Mouse (Mus musculus) monocyte, adult 5-6 weeks (primary cell): ENCODE results near the gene Gm10053. TPM values are rescaled to one million over a fixed set of nuclear protein-coding genes. Genes with fewer than 3 reads are reported as not detected.

Experiments
- ATAC-seq: fragments of 153-309, 156-312 bp; replicated peaks from 2 replicates; pipeline ENCODE4 v1.8.0; 2017; ENCODE audit warnings: mild to moderate bottlenecking; ENCODE audit not compliant: low TSS enrichment, insufficient number of reproducible peaks, severe bottlenecking, poor library complexity, low FRiP score
- total RNA-seq: library from RNA; stranded (forward); fragments of 200-1000, 200-491, 200-594 nt; gene quantifications from 3 replicates; pipeline ENCODE4 v1.2.3, GENCODE M21; 2017

Gm10053 gene
- 11.0 to 57.2 TPM (median 41.0 TPM) in 3 replicates for total RNA-seq

DNA sequence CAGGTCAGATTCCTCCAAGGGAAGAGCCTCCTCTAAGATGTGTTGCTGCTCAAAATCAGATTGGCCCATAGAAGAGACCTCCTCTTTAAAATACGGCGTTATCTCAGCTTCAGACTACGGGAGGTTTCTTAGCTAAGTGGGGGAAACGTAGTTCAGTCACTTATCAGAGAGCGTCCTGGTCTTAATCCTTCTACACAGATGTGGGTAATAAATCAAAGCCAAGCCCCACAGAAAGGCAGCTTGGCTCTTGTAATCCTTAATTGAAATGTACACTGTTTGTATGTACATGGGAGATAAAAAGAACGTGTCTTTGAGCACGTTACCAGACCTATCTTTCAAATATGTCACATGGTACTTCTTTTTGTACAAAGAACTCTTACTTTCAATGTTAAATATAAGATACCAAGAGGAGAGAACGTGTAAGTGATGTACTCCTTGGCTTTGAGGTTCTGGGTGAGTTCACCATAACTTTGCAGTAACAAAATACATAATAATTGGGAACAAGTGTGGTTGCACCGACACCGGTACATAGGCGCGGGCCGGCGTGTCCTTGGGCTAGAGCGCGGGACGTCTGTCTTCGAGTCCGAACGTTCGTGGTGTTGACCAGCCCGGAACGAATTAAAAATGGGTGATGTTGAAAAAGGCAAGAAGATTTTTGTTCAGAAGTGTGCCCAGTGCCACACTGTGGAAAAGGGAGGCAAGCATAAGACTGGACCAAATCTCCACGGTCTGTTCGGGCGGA is at the start of gene Gm10053:
Gene Gm10053 (plus strand): TSS at position 558 of the 742 bp plus-strand sequence.
- ATAC-seq, result 0 out of 2 replicates have a peak, but pooled peaks have one; percentile 73

DNA sequence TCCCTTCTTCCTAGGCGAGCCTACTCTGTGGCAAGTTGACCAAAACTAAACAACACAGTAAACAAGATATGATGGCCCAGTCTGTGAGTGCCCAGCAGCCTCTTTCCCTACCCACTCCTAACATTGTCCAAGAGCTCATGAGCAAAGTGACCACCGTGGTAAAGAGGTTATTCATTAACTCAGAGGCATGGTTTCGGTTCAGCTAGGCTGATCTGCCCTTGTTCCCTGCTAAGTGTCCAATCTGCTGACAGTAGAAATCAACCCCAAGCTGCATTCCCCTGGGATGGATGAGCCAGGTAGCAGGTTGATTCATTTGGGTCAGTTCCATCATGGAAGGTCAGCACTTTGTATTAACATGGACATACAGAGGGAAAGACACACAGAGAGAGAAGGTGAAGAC is 33.4 kb upstream of the Gm10053 start:
- ATAC-seq, result no peak

DNA sequence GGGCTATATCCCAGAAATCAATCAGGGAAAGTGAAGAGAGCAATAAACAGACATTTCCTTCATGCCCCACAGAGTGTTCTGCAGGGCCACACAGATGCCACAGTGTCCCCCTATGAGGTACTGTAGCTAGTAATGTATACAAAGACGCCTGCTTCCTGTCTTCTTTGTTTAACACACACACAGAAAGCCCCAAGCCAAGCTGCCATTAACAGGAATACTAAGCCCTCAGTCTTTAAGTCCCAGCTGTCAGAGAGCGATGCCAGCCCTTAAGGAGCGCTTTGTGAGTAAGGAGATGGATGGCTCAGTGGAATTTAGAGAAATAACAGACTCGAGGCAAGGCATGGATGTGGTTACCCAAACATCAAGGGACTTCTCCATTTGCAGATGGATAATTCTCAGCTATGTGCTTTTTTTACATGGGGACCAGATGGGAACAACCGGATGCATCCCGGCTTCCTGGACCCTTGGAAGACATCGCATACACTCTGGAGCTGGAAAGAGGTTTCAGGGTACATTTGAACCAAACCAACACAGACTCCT is 30.4 kb upstream of the Gm10053 start:
- ATAC-seq, result no peak

DNA sequence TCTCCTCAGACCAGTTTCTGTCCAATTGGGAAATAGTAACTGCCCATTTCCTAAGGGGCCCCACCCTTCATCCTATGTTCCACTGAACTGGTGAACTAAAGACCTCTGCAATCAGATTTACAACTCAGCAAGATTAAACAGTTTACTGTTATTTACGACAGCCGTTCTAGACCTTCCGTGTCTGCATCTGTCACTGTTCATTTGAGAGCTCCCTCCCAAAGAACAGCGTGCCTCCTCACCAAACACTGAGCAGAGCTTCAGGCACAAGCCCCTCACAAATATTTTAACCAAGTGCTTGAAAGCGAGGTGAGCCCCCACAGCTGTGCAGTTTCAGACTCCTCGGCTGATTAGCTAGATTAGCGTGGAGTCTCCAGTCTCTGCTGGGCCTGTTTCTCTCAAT is 27.1 kb upstream of the Gm10053 start:
- ATAC-seq, result no peak

DNA sequence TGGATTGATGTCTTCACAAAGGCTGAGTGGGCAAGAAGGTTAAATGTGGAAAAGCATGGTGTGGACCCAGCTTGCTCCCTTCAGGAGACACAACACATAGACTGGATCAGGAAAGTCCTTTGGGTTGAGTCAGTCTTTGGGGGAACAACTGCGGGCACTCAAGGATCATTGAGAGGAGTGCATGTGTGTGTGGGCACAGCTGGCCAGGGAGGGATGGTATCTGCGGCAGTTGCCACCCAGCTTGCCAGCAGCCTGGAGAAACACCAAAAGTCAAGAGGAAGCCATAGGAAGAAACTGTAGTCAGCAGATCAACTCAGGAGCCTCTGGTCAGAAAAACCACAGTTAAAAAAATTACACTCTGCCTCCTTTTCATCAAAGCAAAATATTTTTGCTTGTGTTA is 26.6 kb upstream of the Gm10053 start:
- ATAC-seq, result no peak

DNA sequence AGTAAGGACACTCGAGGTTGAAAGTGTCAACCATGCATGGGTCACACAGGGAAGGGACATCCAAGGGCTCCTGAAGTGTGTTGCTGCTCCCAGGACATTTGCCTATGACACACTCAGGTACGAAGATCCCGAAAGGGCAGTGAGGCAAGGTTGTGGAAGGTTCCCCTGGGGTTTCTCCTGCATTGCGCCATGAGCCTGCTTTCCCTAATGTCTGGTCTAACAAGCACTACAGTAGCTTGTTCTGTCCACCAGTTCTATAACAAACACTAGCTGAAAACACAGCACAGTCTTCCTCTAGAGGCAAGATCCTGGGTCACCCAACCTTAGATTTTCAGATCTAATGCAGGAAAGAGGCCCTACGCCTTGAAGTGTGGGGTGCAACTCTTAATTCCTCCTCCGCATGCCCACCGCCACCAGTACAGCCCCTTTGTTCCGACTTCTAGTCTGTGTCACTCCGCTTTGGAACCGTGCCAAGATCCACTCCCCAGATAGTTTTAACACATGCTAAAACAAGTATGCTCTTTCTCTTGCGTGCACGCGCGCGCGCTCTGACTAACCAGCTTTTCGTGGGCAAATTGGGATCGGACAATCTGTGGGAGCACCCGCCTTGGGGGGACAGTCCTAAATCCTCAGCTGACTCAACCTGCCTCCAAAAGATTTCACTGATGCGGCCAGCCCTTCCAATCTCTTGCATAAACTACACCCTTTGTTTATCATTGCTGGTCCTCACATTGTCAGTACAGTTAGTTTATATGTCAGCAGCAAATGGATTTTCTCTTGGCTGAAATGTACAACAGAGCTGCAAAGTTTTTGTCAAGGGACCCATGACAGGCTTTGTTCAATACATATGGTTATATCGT is 23.8 kb upstream of the Gm10053 start:
- no peak for ATAC-seq

DNA sequence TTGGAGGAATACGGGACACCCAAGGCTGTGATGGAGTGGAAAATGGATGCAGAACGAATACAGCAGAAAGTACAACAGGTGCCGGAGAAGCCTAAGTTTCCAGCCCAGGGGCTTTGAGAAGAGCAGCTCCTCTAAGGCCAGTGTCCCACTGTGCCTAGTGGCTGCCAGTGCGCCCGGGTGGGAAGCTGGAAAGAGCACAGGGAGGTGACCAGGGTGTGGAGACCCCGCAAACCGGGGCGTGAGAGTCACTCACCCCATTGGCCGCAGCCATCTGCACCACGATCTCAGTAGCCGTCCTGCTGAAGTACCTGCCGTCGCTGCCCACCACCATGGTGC is 14.2 kb upstream of the Gm10053 start:
- no peak for ATAC-seq

DNA sequence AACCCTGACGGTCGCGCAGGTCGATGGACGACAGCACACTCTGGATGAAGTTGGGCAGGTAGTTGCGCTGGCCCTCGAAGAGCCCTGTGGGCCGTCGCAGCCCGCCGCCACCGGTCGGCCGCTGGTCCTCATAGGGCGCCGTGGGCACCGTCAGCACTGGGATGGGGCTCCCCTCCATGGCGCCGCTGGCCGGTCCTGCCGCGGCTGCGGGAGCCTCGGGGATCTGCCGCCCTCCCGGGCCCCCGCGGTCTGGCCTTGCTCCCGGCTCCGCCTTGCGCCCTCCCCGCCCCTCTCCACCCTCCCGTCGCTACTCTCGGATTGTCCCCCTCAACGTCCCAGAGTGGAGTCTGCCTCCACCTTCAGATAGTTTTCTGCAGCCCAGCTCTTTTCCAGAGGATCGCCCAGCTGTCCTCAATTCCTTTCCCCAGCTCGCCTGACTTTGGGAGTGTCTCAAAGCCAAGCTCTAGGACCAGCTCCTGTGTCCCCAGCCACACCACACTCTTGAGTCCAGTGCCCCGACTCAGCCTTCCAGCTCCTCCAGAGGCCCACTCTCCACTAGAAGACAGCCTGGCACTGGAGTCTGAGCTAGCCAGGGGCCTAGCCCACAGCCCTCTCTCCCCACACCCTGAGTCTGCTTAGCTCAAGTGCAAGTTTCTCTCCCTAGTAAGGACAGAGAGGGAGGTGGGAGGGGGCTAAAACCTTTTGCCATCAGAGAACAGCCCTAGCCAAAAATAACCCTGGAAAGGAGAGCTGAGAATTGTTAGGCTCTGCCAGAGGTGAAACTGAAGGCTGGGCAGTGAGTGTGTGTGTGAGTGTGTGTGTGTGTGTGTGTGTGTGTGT is 13.7 kb upstream of the Gm10053 start, which contains the start of gene Pgm5:
Gene Pgm5 (minus strand): TSS at position 244 of the 840 bp plus-strand sequence.
- no peak for ATAC-seq

DNA sequence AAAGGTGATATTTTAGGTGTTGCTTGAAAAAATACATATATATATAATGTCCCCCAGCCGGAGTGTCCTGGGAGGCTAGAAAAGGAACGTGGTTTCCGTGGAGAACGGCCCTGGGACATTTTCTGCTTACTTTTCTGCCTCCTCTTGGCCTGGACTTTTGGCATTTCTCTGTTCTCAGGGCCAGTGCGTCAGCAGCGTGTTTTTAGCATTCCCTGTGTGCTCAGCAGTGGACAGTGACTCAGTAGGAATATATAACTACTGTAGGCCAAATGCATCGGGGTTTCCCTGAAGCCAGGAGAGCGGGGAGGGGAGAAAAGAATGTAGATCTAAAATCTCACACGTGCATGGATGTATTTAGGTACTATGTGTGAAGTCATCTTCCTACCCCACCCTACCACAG is 10.1 kb upstream of the Gm10053 start:
- ATAC-seq, result no peak

DNA sequence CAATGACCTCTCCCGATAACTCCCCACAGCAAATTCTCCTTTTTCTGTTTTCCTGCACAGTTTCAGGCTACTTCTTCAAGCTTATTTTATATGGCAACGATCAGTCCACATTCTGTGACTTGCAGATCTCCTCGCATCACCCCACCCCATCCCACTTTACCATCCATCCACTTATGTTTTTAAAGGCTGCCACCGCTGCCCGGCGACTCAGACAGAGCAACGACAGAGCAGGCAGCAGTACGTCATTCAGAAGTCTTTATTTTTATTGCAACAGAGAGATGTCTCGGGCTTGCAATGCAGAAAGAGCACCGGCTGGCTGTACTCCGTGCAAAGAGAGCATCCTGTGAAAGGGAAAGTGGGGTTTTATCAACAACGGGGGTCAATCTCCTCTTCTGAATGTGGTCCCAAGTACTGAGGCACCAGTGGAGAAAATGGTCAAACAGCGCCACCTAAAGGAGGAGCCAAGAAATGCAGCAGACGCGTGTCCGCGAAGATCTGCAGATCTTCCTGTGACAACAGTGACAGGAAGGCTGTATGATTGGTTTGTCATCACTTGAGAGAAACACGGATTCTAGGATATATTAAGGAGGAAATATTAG is 4.3 kb upstream of the Gm10053 start:
- ATAC-seq, result no peak

DNA sequence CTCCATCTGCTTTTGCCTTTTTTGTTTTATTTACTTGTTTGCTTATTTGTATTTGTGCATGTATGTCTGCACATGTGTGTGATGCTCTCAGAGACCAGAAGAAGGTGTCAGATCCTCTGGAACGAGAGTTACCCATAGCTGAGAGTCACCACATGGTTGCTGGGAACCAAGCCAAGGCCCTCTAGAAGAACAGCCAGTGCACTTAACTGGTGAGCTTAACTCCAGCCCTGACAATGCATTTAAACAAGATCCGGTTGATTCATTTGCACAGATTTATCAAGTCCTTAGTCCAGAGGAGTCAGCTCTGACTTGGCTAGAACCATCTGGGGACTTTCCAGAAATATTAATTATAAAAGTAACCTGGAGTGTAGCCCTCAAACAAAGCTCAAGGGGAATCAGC is 1.6 kb upstream of the Gm10053 start:
- ATAC-seq, result no peak

DNA sequence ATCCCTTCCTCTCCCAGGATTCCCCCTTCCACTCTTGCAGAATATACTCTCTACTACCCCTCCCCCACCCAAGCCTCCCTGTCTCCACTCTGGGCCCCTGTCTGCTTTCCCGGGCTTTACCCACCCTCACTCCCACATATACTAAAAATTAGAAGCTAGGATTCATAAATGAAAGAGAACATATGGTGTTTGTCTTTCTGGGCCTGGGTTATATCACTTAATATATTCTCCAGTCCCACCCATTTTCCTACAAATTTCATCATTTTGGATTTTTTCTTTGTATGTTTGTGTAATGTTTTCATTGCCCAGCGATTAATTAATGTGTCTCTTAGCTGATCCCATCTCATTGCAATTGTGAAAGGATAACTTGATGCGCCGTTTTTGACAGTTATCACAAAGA is 5.8 kb downstream of the Gm10053 start:
- ATAC-seq, result no peak

DNA sequence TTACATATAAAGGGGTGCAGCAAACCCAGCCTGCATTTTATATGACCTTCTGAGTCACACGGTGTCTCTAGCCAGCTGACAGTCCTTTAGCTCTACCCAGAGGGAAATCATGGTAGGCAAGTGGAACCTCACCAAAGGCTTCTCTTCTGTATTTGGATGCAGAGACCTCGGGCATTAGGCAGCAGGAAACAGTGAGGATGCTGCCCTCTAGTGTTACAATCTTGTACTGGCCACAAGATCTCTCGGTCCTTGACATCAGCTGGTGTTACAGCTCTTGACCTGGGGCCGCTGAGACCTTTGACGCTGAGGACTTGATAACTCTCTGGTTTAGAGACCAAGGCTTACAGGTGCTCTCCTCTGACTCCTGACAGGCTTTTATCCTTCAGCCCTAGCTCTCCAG is 10.0 kb downstream of the Gm10053 start:
- peak; percentile 76 for ATAC-seq

DNA sequence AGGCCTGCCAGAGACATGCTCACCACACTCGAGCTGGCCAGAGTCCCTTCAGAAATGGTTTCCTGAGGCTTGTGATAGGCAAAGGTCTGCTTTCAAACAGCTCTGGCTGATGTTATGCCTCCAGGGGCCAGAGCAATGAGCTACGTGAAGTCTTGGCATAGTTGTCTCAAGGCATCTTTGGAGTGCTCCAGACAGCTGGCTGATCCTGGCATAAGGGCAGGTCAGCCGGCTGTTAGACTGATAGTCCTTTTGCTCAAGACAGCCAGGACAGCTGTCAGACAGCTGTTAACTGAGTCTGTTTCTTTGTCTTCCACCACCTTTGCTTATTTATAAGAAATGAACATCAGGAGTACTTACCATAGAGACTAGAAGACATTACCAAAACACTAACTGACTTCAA is 11.4 kb downstream of the Gm10053 start:
- ATAC-seq, result no peak

DNA sequence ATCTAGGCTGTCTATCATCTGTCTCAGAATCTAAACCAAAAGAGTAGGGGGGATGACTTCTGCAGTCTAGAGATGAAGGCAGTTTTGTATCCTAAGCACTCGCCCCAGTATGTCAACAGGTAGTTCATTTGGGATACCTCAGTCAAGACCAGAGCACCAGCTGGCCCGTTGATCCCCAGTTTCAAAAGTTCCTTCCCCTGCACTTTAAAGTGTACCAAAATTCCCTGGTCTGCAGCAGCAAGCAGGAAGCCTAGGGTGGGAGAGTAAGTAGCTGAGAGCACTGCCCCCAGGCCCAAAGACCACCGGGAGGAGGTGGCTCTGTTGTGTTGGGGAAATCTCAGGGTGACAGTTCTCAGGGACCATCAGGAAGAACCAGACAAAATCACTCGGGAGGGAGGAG is 21.1 kb downstream of the Gm10053 start:
- ATAC-seq, result no peak

DNA sequence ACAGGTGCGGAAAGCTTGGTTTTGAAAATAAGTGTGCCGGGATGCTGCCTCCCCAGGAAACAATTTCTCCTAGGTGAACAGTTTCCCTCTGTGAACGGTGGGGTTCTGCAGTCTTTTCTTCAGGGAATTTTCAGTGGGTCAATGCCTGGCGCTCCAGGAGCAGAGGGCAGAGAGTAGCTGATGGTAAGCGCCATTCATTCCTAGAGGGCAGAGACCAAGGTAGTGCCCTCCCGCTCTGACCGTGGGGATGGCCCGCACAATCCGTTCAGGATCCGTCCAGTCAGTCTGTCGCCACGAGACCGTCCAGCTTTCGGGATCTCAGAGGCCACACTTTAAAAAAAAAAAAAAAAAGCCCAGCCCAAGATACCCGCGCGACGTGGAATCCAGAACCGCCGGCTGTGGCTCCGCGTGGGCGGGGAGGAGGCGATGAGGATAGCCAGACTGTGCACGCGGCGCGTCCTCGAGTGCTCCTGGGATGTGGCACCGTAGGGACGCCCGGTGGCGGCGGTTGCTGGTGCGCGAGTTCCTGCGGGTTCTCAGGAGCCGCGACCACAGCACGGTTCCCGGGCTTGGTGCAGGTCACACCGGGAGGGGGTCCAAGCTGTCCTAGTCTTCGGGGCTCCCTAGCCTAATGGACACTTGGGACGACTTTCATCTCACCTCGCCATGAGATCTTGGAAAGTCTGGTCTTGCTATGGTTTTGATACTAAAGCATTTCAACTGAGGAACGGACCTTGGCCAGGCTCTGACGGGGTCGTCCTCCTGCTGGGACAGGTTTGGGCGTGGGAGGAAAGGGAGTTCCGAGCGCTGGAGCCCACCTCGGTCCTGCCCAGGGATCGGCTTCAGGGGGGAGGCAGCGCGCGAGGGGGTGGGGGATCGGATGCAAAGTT is 21.8 kb downstream of the Gm10053 start:
- ATAC-seq, result no peak

DNA sequence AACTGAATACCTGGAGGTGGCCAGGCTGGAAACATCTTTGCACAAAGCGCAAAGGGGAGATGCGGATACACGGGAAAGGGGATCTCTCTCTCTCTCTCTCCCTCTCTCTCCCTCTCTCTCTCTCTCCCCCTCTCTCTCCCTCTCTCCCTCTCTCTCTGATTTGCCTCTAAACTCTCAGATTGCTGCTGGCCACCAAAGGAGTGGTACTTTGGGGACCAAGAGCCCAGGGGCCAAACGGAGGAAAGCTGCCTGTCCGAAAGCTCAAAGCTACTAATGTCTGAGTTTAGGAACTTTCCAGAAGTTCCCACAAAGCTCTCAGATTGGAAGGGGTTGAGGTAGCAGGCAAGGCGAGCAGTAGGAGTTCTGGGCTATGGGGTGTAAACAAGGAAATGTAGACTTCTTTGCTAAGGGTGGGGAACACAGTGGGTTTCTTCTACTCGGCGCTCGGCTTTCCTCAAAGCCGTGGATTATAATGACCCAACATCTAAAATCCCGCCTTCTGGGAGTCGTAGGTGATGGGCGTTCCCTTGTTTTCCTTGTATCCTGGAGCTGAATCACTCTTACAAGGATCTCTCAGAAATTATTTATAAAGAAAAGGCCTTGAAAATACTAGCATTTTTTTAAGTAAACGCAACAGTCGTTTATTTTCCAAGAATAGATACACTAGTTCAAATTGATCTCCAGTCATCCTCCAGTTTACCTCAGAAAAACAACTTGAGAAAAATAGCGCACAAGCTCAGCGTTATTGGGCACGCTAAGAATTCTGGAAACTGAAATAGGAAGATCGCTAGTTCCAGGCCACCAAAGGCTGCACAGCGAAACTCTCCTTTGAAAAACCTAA is 22.6 kb downstream of the Gm10053 start:
- no peak for ATAC-seq
